Mouse (Mus musculus): ENCODE measurements around the gene Mecom.
A peak's percentile ranks its signal among the peaks of the same experiment; 100 is the strongest.

The Mecom gene

DNA sequence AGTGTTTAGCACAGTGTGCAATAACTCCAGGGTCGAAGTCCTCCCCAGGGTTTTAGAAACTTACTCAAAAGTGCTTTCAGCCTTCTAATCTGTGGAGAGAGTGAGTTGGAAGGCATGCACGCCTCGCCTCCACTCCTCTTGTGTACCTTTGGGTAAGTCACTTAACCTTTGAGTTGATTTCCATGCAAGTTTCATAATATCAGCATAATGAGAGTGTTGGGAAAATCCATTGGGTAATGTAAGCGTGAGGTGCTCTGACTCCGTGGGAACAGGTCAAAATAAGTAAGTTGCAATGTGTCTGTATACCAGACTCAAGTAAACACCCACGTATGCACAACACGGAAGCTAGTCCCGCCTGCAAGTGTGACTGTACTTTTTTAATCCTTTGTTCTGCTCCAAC is 528.4 kb downstream of the Mecom start:
- no peak for DNase-seq (ENCODE audit: low read depth, low spot score)

GRCm38 (mm10) chr3:30018202-30018601 is 529.6 kb downstream of the Mecom start:
- no peak for DNase-seq (ENCODE audit: low read depth, low spot score)

- no peak for DNase-seq (ENCODE audit: low read depth, low spot score)
Measured at GRCm38 (mm10) chr3:30016766-30017165, 531.0 kb downstream of the Mecom start.

- DNase-seq (ENCODE audit: low read depth, low spot score) = peak; percentile 90
Measured at GRCm38 (mm10) chr3:30014962-30015660, 532.7 kb downstream of the Mecom start.

- peak; percentile 41 for DNase-seq (ENCODE audit: low read depth, low spot score)
Measured at GRCm38 (mm10) chr3:30014279-30014678, 533.5 kb downstream of the Mecom start.

- DNase-seq (ENCODE audit: low read depth, low spot score) = no peak
Measured at GRCm38 (mm10) chr3:30013416-30013815, 534.4 kb downstream of the Mecom start.

DNA sequence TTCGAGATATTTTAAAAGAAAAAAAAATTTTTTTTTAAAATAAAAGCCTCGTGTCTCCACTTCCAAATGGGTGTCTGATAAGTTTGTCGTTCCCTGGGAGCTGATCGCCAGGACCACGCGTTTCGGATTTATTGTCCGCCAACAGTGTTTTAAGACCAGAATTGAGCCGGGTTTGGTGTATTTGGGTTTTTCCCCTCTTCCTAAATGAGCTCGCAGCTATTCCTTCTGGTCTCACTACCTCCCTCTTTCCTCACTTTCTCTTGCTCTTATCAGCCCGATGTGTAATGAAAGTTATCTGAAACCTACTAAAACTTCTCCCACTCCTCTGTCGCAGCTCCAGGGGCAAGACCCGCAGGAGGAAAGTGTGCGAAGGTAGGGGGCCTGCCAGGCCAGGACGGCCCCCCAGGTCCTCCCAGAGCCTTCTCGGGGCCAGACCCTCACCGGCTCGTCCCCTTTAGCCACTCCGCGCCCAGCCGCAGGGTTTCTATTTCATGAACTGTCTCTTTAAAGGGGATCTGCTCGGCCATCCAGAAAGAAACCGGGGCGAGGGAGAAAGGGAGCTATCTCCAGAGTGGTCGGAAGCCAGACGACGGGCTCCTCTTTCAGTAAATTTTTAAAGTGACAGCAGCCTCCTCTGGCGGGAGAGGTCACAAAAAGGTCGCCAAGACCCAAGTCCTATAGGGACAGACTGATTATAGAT is 535.0 kb downstream of the Mecom start:
- DNase-seq (ENCODE audit: low read depth, low spot score) = peak; percentile 72

DNA sequence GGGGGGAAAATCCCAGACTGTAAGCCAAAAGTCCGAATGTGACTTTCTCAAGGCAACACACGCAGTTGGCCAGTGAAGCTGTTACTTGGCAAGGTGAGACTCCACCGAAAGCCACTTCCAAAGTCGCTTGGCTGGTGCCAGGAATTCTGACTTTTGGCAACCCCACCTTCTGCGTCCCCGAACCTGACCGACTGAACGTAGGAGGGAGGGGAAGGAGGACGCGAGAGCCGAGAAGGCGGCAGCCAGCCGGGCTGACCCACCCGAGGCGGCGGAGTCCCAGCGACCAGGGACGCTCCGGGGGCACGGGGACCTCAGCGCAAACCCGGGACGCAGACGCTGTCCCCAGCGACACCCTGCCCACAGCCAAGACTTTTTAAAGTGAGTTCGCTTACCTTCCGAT is 535.7 kb downstream of the Mecom start:
- DNase-seq (ENCODE audit: low read depth, low spot score) = peak; percentile 56

- DNase-seq (ENCODE audit: low read depth, low spot score) = peak; percentile 34
Measured at GRCm38 (mm10) chr3:30011712-30012111, 536.1 kb downstream of the Mecom start.

GRCm38 (mm10) chr3:30010889-30011288 is 536.9 kb downstream of the Mecom start:
- no peak for DNase-seq (ENCODE audit: low read depth, low spot score)

DNA sequence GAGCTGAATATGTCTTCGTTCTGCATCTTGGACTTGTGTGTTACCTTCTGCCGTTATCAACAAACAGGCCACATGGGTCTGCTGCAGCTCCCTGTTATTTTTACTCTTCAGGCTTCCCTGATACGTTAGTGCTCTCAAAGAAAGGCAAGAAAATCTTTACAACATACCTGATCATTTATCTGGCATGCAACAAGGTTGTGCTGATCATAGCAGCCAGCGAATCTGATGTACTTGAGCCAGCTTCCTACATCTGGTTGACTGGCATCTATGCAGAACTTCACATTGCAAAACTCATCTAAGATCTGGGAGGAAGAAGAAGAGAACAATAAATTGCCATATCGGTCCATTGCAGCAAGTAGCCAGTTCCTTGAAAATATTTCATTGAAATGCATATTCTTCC is 538.2 kb downstream of the Mecom start:
- no peak for DNase-seq (ENCODE audit: low read depth, low spot score)

- no peak for DNase-seq (ENCODE audit: low read depth, low spot score)
Measured at GRCm38 (mm10) chr3:30004888-30005405, 542.9 kb downstream of the Mecom start.

DNA sequence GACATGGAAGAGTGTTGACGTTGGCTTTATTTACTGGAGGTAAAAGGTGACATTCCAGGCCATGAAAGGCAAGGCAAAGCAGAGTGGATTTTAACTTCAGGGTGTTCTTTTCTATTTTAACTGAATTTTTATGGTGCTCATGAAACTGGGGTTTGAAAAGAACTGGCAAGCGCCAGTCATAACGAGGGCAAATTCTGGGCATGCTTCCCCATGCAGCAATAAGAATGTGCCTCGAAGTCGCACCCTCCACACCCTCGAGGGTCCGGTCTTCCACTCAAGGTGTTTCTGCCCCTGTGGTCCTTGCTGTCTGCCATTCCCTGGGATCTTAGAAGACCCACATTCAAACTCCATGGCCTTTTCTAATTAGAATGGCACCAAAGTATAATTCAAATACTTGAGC is 547.5 kb downstream of the Mecom start:
- DNase-seq (ENCODE audit: low read depth, low spot score) = no peak

DNA sequence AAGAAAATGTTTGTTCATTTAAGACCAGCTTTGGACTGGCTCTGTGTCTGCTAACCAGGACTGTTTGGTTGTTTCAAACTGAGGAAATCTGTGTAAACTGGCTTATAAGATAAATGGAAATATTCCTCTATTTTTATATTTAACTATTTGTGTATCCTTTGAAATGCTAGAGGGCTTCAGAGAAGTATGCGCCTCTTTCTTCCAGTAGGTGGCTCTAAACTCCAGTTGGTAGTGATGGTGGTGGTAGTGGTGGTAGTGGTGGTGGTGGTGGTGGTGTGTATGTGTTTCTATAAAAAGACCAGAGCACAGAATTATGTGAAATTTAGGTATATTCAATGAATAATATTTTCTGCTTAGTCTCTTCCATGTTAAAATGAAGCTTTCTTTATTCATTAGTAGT is 548.8 kb downstream of the Mecom start:
- DNase-seq (ENCODE audit: low read depth, low spot score) = peak; percentile 68

GRCm38 (mm10) chr3:29997068-29997467 is 550.7 kb downstream of the Mecom start:
- no peak for DNase-seq (ENCODE audit: low read depth, low spot score)

DNA sequence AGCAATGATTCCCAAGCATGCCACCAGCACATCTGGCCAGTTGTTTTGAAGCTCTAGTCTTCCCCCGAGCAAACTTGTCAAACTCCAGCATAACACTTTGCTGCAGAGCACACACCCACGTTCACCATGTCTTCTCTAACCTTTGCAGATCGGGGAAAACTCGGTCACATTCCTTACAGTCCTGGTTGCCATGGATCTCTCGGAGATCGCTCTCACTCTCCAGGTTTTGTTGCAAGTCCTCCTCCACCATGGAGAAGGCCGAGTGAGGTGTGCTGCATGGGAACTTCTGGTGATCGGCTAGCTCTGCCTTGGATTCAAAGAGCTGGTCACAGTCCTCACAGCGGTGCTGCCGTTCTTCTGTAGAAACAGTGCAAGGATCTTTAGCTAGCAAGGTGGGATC is 554.5 kb downstream of the Mecom start:
- DNase-seq (ENCODE audit: low read depth, low spot score) = no peak

GRCm38 (mm10) chr3:29991523-29991922 is 556.3 kb downstream of the Mecom start:
- no peak for DNase-seq (ENCODE audit: low read depth, low spot score)

- DNase-seq (ENCODE audit: low read depth, low spot score) = no peak
Measured at GRCm38 (mm10) chr3:29984431-29984830, 563.4 kb downstream of the Mecom start.

GRCm38 (mm10) chr3:29981259-29981910 is 566.4 kb downstream of the Mecom start:
- no peak for DNase-seq (ENCODE audit: low read depth, low spot score)

GRCm38 (mm10) chr3:29980531-29980930 is 567.3 kb downstream of the Mecom start:
- no peak for DNase-seq (ENCODE audit: low read depth, low spot score)

GRCm38 (mm10) chr3:29976580-29976979 is 571.2 kb downstream of the Mecom start:
- DNase-seq (ENCODE audit: low read depth, low spot score) = peak; percentile 75

GRCm38 (mm10) chr3:29968433-29968949 is 579.3 kb downstream of the Mecom start:
- DNase-seq (ENCODE audit: low read depth, low spot score) = no peak

All from 3T3-L1 (cell line).